Mouse (Mus musculus) megakaryocyte progenitor cell, adult 5-6 weeks (primary cell): ENCODE results near the gene Nfkbia. TPM values are rescaled to one million over a fixed set of nuclear protein-coding genes. Genes with fewer than 3 reads are reported as not detected.

ENCODE experiments used
- ATAC-seq: replicated peaks from 2 replicates; pipeline ENCODE4 v1.8.0; 2016; ENCODE audit warnings: mild to moderate bottlenecking, moderate TSS enrichment, inconsistent platforms; ENCODE audit not compliant: poor library complexity
- total RNA-seq, 2 experiments: library from RNA; stranded (forward) in 1 of 2; stranded (reverse) in 1 of 2; fragments of 157-497, 149-512 nt in 1 of 2; fragments of 200-1000 nt in 1 of 2; gene quantifications; 2 replicates each; pipeline versions ENCODE4 v1.2.3 to v1.2.4; 2015 to 2017

Nfkbia gene
- total RNA-seq (2015) (40.6 and 85.4 TPM in 2 replicates), total RNA-seq (2017) (36.4 and 69.6 TPM in 2 replicates)

GRCm38 (mm10) chr12:55492184-55492898 is at the start of gene Nfkbia:
Nfkbia (minus strand) TSS chr12:55492647.
- peak; percentile 54 for ATAC-seq

GRCm38 (mm10) chr12:55539157-55539556 is 46.7 kb upstream of the Nfkbia start:
- no peak for ATAC-seq

DNA sequence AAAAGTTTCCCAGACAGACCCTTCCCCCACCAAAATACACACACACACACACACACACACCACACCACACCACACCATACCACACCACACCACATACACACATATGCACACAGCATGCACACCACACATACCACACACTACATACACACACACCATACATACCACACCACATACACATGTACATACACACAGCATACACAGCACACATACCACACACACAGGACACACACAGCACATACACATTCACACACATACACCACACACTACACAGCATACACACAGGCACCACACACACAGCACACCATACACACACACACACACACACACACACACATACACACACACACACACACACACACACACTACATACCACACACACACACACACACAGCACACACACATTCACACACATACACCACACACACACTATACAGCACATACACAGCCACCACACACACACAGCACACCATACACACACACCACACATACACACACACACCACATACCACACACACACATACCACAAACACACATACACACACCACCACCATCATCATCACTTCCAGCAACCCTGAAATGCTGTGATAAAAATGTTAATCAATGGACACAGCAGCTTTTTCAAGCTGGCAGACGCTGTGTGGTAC is 46.0 kb upstream of the Nfkbia start:
- ATAC-seq: peak; percentile 39; the same call in 1 of the 2 replicates

DNA sequence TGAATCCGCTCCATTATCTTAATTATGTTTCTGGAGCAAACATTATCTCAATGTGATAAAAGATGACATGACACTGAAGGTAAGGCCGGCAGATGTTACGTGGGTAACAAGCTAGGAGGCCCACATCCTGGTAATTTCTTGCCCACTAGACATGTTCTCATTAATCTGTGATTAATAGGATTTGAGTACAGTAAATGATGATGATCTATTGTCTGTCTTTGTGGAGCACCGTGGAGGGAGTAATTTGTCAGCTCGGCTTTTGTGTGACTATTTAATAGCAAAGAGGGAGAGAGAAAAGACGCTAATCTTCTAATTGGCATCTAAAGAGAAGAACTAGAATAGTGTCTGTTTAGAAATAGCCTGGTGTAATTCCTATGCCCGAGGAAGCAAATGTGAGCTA is 45.3 kb upstream of the Nfkbia start:
- no peak for ATAC-seq

- 0 out of 2 replicates have a peak, but pooled peaks have one; percentile 39 for ATAC-seq
Measured at GRCm38 (mm10) chr12:55536537-55537135, 44.2 kb upstream of the Nfkbia start.

DNA sequence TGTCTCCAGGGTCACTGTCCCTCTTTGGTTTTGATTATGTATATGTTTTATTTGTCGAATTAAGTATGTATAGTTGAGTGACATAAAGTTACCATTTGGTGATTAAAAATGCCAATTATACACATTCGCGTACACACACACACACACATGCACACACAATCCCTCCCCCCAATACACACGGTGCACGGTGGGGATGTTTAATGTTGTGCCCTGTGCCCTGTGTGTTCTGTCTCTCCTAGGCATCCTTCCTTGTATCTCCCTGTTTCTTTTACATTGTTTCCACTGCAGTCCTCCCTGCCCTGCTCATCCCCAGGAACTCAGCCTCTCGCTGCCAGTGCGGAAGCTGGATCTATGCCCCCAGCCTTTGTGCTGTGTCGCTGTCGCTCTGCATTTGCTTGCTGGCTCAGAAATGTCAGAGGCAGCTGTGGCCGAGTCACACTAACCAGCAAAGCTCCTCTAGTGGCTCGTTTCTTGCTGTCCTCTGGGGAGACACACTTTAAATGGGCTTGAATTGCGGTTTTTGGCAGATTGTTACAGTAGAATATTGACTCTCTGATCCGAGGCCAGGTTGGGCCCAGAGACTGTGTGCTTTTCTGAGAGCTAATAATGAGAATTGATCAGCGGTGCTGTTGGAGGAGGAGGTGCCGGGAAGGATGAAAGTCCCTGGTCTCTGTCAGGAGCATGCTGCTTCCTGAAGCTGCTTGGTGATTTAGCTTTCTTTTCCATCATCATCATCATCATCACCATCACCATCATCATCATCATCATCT is 34.7 kb upstream of the Nfkbia start:
- no peak for ATAC-seq

GRCm38 (mm10) chr12:55518061-55518738 is 25.8 kb upstream of the Nfkbia start:
- ATAC-seq: peak; percentile 85

DNA sequence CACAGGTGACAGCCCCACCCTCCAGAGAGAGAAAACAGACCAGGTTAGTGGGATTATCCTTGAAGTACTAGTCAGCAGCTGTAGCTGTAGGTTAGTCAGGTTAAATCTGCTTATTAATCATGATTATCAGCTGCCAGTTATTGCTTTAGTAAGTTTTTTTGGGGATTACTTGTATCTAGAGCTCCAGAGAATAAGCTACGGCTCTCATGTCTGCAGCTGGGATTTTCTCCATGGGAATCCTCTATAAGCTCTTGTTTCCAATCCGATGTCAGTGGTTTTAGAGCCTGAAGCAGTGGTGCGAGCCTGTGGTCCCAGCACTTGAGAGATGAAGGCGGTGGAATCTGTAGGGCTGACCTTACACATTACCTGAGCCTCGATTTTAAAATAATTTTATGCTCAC is 16.4 kb upstream of the Nfkbia start:
- no peak for ATAC-seq

DNA sequence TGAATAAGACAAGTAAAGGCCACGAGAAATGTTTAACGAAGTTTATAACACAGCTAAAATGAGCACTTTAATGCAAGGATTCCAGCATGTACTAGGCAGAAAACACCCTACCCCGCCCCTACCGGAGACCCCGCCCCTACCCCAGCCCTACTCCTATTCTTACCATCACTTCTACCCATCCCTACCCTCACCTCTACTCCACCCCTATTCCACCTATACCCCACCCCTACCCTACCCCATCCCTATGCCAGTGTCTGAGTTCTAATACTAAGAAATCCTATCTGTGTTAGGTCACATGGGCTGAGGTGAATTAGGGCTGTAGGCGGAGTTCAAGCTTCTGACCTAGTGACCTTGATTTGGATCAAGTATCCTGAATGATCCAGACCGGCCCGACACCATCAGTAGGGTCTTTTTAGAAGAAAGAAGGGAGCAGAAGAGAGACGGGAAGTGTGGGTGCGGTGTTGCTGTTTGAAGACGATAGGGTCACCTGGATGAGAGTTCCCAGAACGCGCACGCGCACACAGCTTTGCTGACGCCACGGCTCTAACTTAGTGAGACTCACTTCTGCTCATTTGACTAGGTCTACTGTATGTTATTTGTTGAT is 15.0 kb upstream of the Nfkbia start:
- no peak for ATAC-seq

- peak; percentile 90 for ATAC-seq
Measured at GRCm38 (mm10) chr12:55506029-55506330, 13.5 kb upstream of the Nfkbia start.

- 0 out of 2 replicates have a peak, but pooled peaks have one; percentile 9 for ATAC-seq
Measured at GRCm38 (mm10) chr12:55505314-55506028, 13.0 kb upstream of the Nfkbia start.

- peak; percentile 81 for ATAC-seq
Measured at GRCm38 (mm10) chr12:55499031-55499430, 6.6 kb upstream of the Nfkbia start.

DNA sequence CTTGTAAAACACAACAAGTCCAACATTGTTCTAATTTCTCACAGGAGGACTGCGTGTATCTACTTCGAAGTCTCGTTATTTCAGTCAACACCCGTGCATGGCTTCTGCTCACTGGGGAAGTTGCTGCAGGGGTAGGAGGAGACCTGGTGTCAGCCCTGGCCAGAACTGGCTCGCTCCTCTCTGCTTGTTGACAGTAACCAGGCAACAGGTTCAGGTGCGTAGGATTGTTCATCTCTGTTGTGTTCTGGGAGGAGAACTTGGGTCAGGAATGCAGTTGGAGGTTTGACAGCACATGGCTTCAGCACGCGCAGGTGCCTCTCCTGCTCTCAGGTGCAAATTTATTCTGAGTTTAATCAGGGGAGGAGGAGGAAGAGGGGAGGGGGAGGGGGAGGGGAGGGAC is 5.3 kb upstream of the Nfkbia start:
- no peak for ATAC-seq

- no peak for ATAC-seq
Measured at GRCm38 (mm10) chr12:55495902-55496605, 3.6 kb upstream of the Nfkbia start.

DNA sequence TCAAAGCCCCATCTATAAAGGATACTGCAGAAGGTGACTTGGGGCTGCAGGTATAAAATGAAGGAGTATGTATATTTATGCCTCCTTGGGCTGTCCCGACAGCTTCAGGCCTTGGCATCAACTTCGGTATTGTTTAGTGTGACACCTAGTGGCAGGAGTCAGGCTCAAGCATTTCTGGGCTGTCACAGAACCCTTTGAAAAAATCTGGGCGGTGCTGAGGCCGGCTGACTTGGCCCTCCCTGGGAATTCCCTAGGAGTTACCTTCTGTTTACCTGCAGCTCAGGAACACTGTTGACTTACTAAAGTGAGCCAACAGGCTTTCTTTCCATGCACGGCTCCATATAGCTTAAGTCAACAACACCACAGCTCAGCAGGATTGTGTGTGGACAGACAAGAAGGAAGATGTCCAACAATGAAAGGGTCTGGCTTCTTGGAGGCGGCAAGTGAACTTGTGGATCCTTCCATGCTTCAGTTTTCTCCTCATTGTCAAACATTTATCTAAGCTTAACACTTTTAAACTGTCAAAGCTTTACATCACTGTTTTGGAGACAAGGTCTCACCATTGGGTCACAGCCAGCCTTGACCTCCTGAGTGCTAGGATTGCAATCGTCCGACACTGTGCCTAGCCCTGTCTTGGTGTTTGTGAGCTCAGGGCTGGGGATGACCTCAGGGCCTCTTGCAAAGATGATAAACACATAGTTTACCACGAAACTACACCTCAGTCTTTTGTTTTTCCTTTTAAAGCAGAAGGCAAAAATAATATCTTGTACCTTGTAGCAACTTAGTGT is 2.9 kb upstream of the Nfkbia start:
- ATAC-seq: peak; percentile 43

- no peak for ATAC-seq
Measured at GRCm38 (mm10) chr12:55493381-55493780, 934 bp upstream of the Nfkbia start.

- no peak for ATAC-seq
Measured at GRCm38 (mm10) chr12:55492941-55493340, 494 bp upstream of the Nfkbia start.

DNA sequence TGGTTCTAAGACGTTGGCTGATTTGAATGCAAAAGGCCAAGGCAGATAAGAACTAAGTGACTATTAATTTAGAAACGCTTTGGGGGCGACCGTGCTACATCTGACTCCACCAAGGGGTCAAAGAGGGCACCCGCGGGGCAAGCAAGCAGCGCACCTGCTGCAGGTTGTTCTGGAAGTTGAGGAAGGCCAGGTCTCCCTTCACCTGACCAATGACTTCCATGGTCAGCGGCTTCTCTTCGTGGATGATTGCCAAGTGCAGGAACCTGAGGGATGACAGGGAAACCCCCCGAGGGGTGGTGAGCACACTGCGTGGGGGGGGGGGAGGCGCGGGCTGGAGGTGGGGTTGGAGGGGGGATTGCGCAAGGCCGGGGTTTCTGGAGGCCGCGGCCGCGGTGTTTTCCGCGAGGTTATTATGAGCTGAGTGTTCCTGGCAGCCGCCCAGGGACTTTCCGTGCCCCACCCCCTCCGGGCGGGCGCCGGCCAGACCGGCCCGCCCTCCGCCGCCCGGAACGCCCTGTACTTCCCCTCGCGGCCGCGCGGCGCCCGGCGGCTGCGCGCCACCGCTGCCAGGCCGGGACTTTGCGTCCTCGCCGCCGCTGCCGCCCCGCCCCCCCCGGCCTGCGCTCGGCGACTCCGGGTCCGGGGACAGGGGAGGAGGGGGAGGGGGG is 797 bp downstream of the Nfkbia start:
- peak; percentile 30 for ATAC-seq
